Mouse (Mus musculus) lung, postnatal 0 days (tissue): Measurements from ENCODE around the gene Ddb1. TPM values are rescaled to one million over a fixed set of nuclear protein-coding genes. Genes with fewer than 3 reads are reported as not detected.

Source experiments
- ATAC-seq: fragments of 200-750 bp; cut with Nextera tagmentation; 2 replicates; pipeline ENCODE4 v1.8.0; 2017; ENCODE audit warnings: moderate library complexity
- DNase-seq: peaks from one replicate; pipeline ENCODE4 v3.0.0-alpha.2; 2016; ENCODE audit warnings: low spot score
- H3K27ac ChIP-seq: fragments of 300-500 bp; sonication (generic); 2 replicates; pipeline ENCODE4 v1.5.1; 2014; ENCODE audit warnings: antibody characterized with exemption, mild to moderate bottlenecking, low read length, mixed read lengths
- H3K27me3 ChIP-seq: fragments of 300-500 bp; sonication (generic); replicated peaks from 2 replicates; pipeline ENCODE4 v1.6.1; 2014; ENCODE audit warnings: low read length, mixed read lengths; ENCODE audit not compliant: insufficient read depth
- H3K36me3 ChIP-seq: fragments of 300-500 bp; sonication (generic); 2 replicates; pipeline ENCODE4 v1.6.1; 2014; ENCODE audit warnings: low read length, mixed read lengths; ENCODE audit not compliant: insufficient read depth
- H3K4me1 ChIP-seq: fragments of 300-500 bp; sonication (generic); 2 replicates; pipeline ENCODE4 v1.6.1; 2014; ENCODE audit warnings: antibody characterized with exemption, low read depth, low read length, mixed read lengths; ENCODE audit not compliant: insufficient read depth
- H3K4me2 ChIP-seq: fragments of 300-500 bp; sonication (generic); replicated peaks from 2 replicates; pipeline ENCODE4 v1.6.1; 2014; ENCODE audit warnings: low read depth, mild to moderate bottlenecking, low read length, moderate library complexity, mixed read lengths
- H3K4me3 ChIP-seq: fragments of 300-500 bp; sonication (generic); 2 replicates; pipeline ENCODE4 v1.5.1; 2014; ENCODE audit warnings: low read depth, low read length
- H3K9ac ChIP-seq: fragments of 300-500 bp; sonication (generic); replicated peaks from 2 replicates; pipeline ENCODE4 v1.6.1; 2014; ENCODE audit warnings: low read depth, mild to moderate bottlenecking
- H3K9me3 ChIP-seq: fragments of 300-500 bp; sonication (generic); 2 replicates; pipeline ENCODE4 v1.6.1; 2016; ENCODE audit warnings: low read length, mixed read lengths
- CTCF ChIP-seq: IDR thresholded peaks from 2 replicates; pipeline ENCODE4 v1.5.1; 2016; ENCODE audit warnings: antibody characterized with exemption, mild to moderate bottlenecking
- EP300 ChIP-seq: IDR thresholded peaks from 2 replicates; pipeline ENCODE4 v1.6.1; 2016; ENCODE audit warnings: antibody characterized with exemption, mild to moderate bottlenecking, control low read depth
- whole genome bisulfite sequencing: fragments of 180-500 bp; shearing (Covaris S2); extraction: QIAGEN DNeasy Blood & Tissue Kit; methylation state at CpG from one replicate; pipeline ENCODE4 v1.1.7; 2014; 5-methylcytosine and 5-hydroxymethylcytosine counted together
- polyA plus RNA-seq: library from polyadenylated mRNA; unstranded; fragments of >200 nt; fragmentation: Nextera tagmentation; extraction: Ambion mirVana; gene quantifications from 2 replicates; pipeline ENCODE4 v1.2.1, GENCODE M21; 2015

Gene Ddb1
- polyA plus RNA-seq, 1 experiment from 2014 or later: 178 TPM

GRCm38 (mm10) chr19:10634106-10634871, 29.2 kb downstream of the Ddb1 start, which contains the start of gene Vwce:
Gene Vwce (plus strand): TSS chr19:10634213.
- DNase-seq (peak; percentile 49), ATAC-seq (peak; percentile 69)
- 4% methylated on average over 31 of the region's 32 CpGs for WGBS
- Histone ChIP-seq H3K9ac (no peak within 1 kb of the TSS), H3K4me2 (peak within 1 kb of the TSS; percentile 74), H3K27me3 (no peaks in the 10 kb centered on the region), H3K4me3 (peak within 1 kb of the TSS; percentile 29; the same call in 1 of the 2 replicates), H3K4me1 (peaks cover 12% of the 10 kb centered on the region), H3K36me3 (peaks cover 8% of the 10 kb centered on the region; the same call in 1 of the 2 replicates), H3K27ac (no peak within 1 kb of the TSS), H3K9me3 (no peaks in the 10 kb centered on the region)
- TF ChIP-seq EP300 (no peak), CTCF (peak; percentile 56)

DNA sequence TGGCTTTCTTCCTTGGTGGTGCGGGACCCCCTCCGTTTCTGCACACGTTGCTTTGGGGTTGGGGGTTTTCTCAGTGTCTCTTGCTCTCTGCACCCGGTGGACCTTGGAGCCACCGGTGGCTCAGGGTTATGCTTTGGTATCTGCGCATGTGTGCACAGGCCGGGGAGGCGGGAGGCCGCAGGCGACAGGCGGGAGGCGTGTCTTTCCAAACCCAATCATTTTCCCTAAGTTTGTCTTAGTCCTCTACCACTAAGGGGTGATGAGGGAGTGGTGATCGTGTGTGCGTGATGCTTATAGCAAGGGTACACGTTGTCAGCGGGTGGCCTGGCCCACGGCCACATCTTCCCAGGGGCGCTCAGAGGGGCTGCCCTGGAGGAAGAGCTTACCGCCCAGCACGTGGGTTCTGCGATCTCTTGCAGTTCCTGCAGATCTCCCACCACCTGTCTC, 29.8 kb downstream of the Ddb1 start:
- H3K27ac ChIP-seq: no peak overlapping the region

GRCm38 (mm10) chr19:10637840-10638239, 32.7 kb downstream of the Ddb1 start:
- no peak for ATAC-seq
- Histone ChIP-seq H3K4me2 (no peak overlapping the region), H3K27me3 (no peaks in the 10 kb centered on the region), H3K27ac (no peak overlapping the region), H3K4me1 (peaks cover 12% of the 10 kb centered on the region), H3K36me3 (no peaks in the 10 kb centered on the region), H3K9ac (no peak overlapping the region), H3K9me3 (no peaks in the 10 kb centered on the region), H3K4me3 (no peak overlapping the region)
- 46% methylated on average over 7 of the region's 7 CpGs for WGBS
- TF ChIP-seq CTCF: no peak
- no peak for TF ChIP-seq EP300
- no peak for DNase-seq

More for the DNA sequence above, 29.8 kb downstream of the Ddb1 start:
- H3K27me3 ChIP-seq: no peaks in the 10 kb centered on the region
- 0 out of 2 replicates have a peak, but pooled peaks cover 2% of the 10 kb centered on the region for H3K36me3 ChIP-seq
- peak overlapping the region; percentile 74 for H3K4me2 ChIP-seq
- H3K9ac ChIP-seq: no peak overlapping the region
- ATAC-seq (peak; percentile 64), DNase-seq (peak; percentile 67)
- TF ChIP-seq CTCF (no peak), EP300 (no peak)
- H3K4me1 ChIP-seq: peaks cover 12% of the 10 kb centered on the region
- no peaks in the 10 kb centered on the region for H3K9me3 ChIP-seq
- H3K4me3 ChIP-seq: peak overlapping the region; percentile 29; the same call in 1 of the 2 replicates
- WGBS: 3% methylated on average over 21 of the region's 21 CpGs

DNA sequence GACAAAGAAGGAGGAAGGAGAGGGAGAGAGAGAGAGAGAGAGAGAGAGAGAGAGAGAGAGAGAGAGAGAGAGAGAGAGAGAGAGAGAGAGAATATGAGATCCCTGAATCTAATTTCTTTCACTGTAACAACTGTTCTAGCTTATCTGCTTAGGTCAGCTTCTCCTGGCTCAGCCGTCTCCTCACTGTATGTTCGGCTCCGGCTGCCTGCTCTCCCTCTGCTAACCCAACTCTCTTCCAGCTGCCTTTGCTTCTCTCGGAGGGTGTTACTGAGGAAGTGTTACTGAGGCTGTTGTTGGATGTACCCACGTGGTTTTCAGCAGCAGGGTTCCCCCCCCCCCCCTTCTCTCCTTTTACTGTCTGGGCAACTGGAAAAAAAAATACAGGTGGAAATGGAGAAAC, 35.0 kb downstream of the Ddb1 start:
- 8% methylated on average over 5 of the region's 5 CpGs for WGBS
- H3K9ac ChIP-seq: no peak overlapping the region
- ATAC-seq: no peak

DNA sequence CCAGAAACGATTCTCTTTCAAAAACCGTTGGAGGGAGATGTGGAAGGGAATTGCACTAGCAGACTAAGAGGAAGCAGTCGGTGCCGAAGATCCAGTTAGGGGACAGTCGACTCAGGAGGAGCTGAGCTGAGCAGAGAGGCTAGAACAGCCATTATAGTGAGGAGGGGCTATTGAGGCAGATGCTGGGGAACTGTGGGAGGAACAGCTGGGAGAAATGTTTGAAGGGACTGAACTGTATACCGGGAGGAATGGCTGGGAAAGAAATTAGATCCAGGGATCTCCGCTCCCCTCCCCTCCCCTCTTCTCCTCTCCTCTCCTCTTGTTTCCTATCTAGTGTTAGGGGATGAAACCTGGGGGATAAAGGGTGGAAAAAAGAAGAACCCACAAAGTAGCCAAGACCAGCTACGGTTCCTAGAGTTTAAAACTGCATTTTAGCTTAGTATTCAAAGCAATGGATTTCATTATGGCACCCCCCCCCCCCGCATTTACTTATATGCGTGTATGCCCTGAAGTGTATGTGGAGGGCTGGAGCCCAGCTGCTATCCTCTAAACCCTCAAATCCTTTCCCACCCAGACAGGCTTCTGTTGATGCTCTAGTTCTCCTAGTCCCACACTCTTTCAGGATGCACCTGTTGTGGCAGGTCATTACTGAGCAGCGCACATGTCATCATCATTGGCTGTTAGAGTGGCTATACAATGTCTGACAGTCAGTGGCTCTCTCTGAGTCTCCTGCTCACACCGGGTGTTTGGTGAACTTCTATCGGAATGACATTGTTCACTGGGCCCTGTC, 35.7 kb downstream of the Ddb1 start:
- Histone ChIP-seq H3K4me3 (no peak overlapping the region), H3K27me3 (no peaks in the 10 kb centered on the region), H3K27ac (no peak overlapping the region), H3K4me1 (no peaks in the 10 kb centered on the region), H3K9ac (no peak overlapping the region), H3K36me3 (no peaks in the 10 kb centered on the region), H3K9me3 (no peaks in the 10 kb centered on the region), H3K4me2 (no peak overlapping the region)
- 47% methylated on average over 13 of the region's 13 CpGs for WGBS
- DNase-seq (no peak), ATAC-seq (no peak)
- no peak for TF ChIP-seq CTCF
- TF ChIP-seq EP300: no peak

More for the DNA sequence above, 35.0 kb downstream of the Ddb1 start:
- Histone ChIP-seq H3K36me3 (no peaks in the 10 kb centered on the region), H3K27me3 (no peaks in the 10 kb centered on the region), H3K4me2 (no peak overlapping the region), H3K9me3 (no peaks in the 10 kb centered on the region), H3K4me3 (no peak overlapping the region), H3K4me1 (peaks cover under 1% of the 10 kb centered on the region; the same call in 1 of the 2 replicates), H3K27ac (no peak overlapping the region)
- TF ChIP-seq EP300: no peak
- no peak for TF ChIP-seq CTCF
- peak; percentile 15 for DNase-seq

DNA sequence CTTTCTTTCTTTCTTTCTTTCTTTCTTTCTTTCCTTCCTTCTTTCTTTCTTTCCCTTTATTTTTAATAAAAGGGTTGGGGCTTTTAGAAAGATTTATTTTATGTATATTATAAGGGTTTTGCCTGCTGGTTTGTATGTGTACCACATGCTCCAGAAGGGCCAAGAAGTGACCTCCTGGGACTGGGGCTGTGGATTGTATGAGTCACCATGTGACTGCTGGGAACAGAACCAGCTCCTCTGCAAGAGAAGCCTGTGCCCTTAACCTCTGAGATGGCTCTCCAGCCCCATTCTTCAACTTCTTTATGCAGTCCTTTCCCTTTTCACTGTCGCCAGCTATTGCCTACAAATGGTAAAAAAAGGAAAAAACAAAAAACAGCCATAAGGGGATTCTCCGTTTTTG, 40.5 kb downstream of the Ddb1 start:
- Histone ChIP-seq H3K36me3 (no peaks in the 10 kb centered on the region), H3K27me3 (no peaks in the 10 kb centered on the region), H3K27ac (no peak overlapping the region), H3K9me3 (no peaks in the 10 kb centered on the region), H3K4me2 (no peak overlapping the region), H3K9ac (no peak overlapping the region), H3K4me3 (no peak overlapping the region), H3K4me1 (no peaks in the 10 kb centered on the region)
- 86% methylated on average over 2 of the region's 2 CpGs for WGBS
- peak; percentile 12 for DNase-seq
- TF ChIP-seq EP300: no peak
- ATAC-seq: no peak
